Mouse (Mus musculus): ENCODE measurements around the gene Fam104a.
A peak's percentile ranks its signal among the peaks of the same experiment; 100 is the strongest.

Gene Fam104a

GRCm38 (mm10) chr11:113683957-113684706, at the start of gene Fam104a, which contains the start of gene D11Wsu47e:
Gene Fam104a, minus strand, starts transcription at chr11:113684155.
Gene D11Wsu47e, plus strand, starts transcription at chr11:113684412.
- DNase-seq: peak; percentile 98

- no peak for DNase-seq
Observed at GRCm38 (mm10) chr11:113731945-113732612, 48.1 kb upstream of the Fam104a start.

- no peak for DNase-seq
Observed at GRCm38 (mm10) chr11:113730879-113731278, 46.9 kb upstream of the Fam104a start.

GRCm38 (mm10) chr11:113729917-113730316, 46.0 kb upstream of the Fam104a start:
- DNase-seq: no peak

GRCm38 (mm10) chr11:113729239-113729638, 45.3 kb upstream of the Fam104a start:
- DNase-seq: no peak

GRCm38 (mm10) chr11:113727992-113728391, 44.0 kb upstream of the Fam104a start:
- DNase-seq: no peak

- no peak for DNase-seq
Observed at GRCm38 (mm10) chr11:113726994-113727888, 43.3 kb upstream of the Fam104a start.

- DNase-seq: peak; percentile 91
Observed at GRCm38 (mm10) chr11:113725235-113726048, 41.5 kb upstream of the Fam104a start.

GRCm38 (mm10) chr11:113722405-113723090, 38.6 kb upstream of the Fam104a start:
- no peak for DNase-seq

- DNase-seq: peak; percentile 49
Observed at GRCm38 (mm10) chr11:113717767-113718424, 33.9 kb upstream of the Fam104a start.

GRCm38 (mm10) chr11:113716132-113716531, 32.2 kb upstream of the Fam104a start:
- no peak for DNase-seq

- DNase-seq: peak; percentile 84
Observed at GRCm38 (mm10) chr11:113715078-113715674, 31.2 kb upstream of the Fam104a start.

GRCm38 (mm10) chr11:113711061-113711460, 27.1 kb upstream of the Fam104a start:
- DNase-seq: no peak

- DNase-seq: peak; percentile 83
Observed at GRCm38 (mm10) chr11:113710257-113710777, 26.4 kb upstream of the Fam104a start.

- DNase-seq: peak; percentile 95
Observed at GRCm38 (mm10) chr11:113709731-113710256, 25.8 kb upstream of the Fam104a start, which contains the start of gene Cpsf4l. Gene Cpsf4l, minus strand, starts transcription at chr11:113710017.

- peak; percentile 43 for DNase-seq
Observed at GRCm38 (mm10) chr11:113709272-113709671, 25.3 kb upstream of the Fam104a start.

GRCm38 (mm10) chr11:113708629-113709213, 24.8 kb upstream of the Fam104a start:
- DNase-seq: peak; percentile 21

- DNase-seq: no peak
Observed at GRCm38 (mm10) chr11:113705966-113706652, 22.2 kb upstream of the Fam104a start.

- DNase-seq: peak; percentile 83
Observed at GRCm38 (mm10) chr11:113703758-113704157, 19.8 kb upstream of the Fam104a start.

Measured in retina, postnatal 1 day (tissue).